Mouse (Mus musculus) heart, adult 2 months (tissue): Measurements from ENCODE around the gene Fam173a.

ENCODE experiments used
- CTCF ChIP-seq: fragments of 200-600 bp; IDR thresholded peaks from 2 replicates; pipeline ENCODE4 v1.8.1; 2022; ENCODE audit warnings: antibody characterized with exemption, mild to moderate bottlenecking, moderate library complexity
- EP300 ChIP-seq: fragments of 200-500 bp; IDR thresholded peaks from 2 replicates; pipeline ENCODE4 v1.6.1; 2011; ENCODE audit warnings: low read depth, low read length, control low read depth; ENCODE audit not compliant: insufficient read depth
- POLR2A ChIP-seq: fragments of 200-500 bp; IDR thresholded peaks from 2 replicates; pipeline ENCODE4 v1.6.1; 2011; ENCODE audit warnings: mild to moderate bottlenecking, low read depth, low read length, control low read depth; ENCODE audit not compliant: insufficient read depth

- no peak for TF ChIP-seq CTCF
- no peak for TF ChIP-seq POLR2A
- no peak for TF ChIP-seq EP300
Observed at GRCm38 (mm10) chr17:25827011-25827410, 34.3 kb upstream of the Fam173a start.
